Mouse (Mus musculus): ENCODE results near the gene Chn1. TPM values are rescaled to one million over a fixed set of nuclear protein-coding genes. Genes with fewer than 3 reads are reported as not detected.

Gene Chn1
- total and polyA plus RNA-seq, 3 experiments, result 4.2 to 17.0 (median 9.9) TPM

- Histone ChIP-seq H3K9me3 (replicated peaks; ENCODE audit: low read length) (no peaks in the 10 kb centered on the region), H3K4me2 (ENCODE audit: insufficient read depth, low read depth, poor library complexity, severe bottlenecking) (no peak overlapping the region), H3K36me3 (replicated peaks in 1 of 2; ENCODE audit: control insufficient read depth in 1 of 2, insufficient read depth in 1 of 2, low read length in 1 of 2) (no peaks in the 10 kb centered on the region), H3K27ac (ENCODE audit: insufficient read depth, low read depth) (no peak overlapping the region), H3K4me3 (replicated peaks in 1 of 3; ENCODE audit: low read depth in 2 of 3, low read length in 2 of 3, poor library complexity in 1 of 3) (no peak overlapping the region), H3K4me1 (ENCODE audit: control insufficient read depth in 1 of 2, insufficient read depth in 2 of 2) (peaks cover 0 to 43% of the 10 kb centered on the region in 2 experiments; a peak in 2 of 4 replicates), H3K9ac (ENCODE audit: insufficient read depth, low read depth) (no peak overlapping the region), H3K27me3 (replicated peaks) (no peaks in the 10 kb centered on the region), H3K79me2 (replicated peaks; ENCODE audit: control insufficient read depth, extremely low read depth, insufficient read depth, poor library complexity, severe bottlenecking) (no peaks in the 10 kb centered on the region)
- DNase-seq (ENCODE audit: extremely low read depth), result peak; percentile 12
- TF ChIP-seq BHLHE40 (IDR thresholded peaks at IDR 0.05; ENCODE audit: low read depth, low read length) (no peak), KAT2A (IDR thresholded peaks at IDR 0.05; ENCODE audit: insufficient replicate concordance, low read length) (no peak), CHD2 (IDR thresholded peaks at IDR 0.05; ENCODE audit: low read length) (no peak), TCF12 (IDR thresholded peaks at IDR 0.05; ENCODE audit: low read depth, low read length) (no peak), USF1 (IDR thresholded peaks at IDR 0.05; ENCODE audit: low read depth, low read length) (no peak), MAZ (IDR thresholded peaks at IDR 0.05; ENCODE audit: low read depth, low read length) (no peak), MAX (IDR thresholded peaks at IDR 0.05; ENCODE audit: low read length) (no peak), RAD21 (IDR thresholded peaks at IDR 0.05; ENCODE audit: low read depth, low read length) (no peak), GABPA (IDR thresholded peaks at IDR 0.05; ENCODE audit: insufficient replicate concordance, low read depth, low read length) (no peak), TBP (conservative IDR thresholded peaks at IDR 0.05; ENCODE audit: low read depth, low read length) (no peak), IRF4 (IDR thresholded peaks at IDR 0.05; ENCODE audit: low read depth, low read length) (no peak), SIN3A (IDR thresholded peaks at IDR 0.05; ENCODE audit: low read length) (no peak), ZKSCAN1 (IDR thresholded peaks at IDR 0.05; ENCODE audit: borderline replicate concordance, low read depth, low read length) (no peak), JUND (conservative IDR thresholded peaks at IDR 0.05; ENCODE audit: low read depth, low read length) (no peak), ZNF384 (IDR thresholded peaks at IDR 0.05; ENCODE audit: low read depth, low read length) (no peak), E2F4 (IDR thresholded peaks at IDR 0.05; ENCODE audit: insufficient replicate concordance, low read depth, low read length) (no peak), EP300 (IDR thresholded peaks at IDR 0.05; ENCODE audit: low read length) (no peak), ZMIZ1 (IDR thresholded peaks at IDR 0.05; ENCODE audit: low read depth, low read length) (no peak)
- in situ Hi-C loops (cut with MboI; ENCODE audit: low pct_ligation_motif_present, low pct_unique_long_range_greater_than_20kb, low sequenced_read_pairs) (no loop called here), dilution Hi-C loops (cut with MboI; ENCODE audit: extremely low pct_ligation_motif_present, extremely low pct_unique_long_range_greater_than_20kb, low sequenced_read_pairs) (no loop called here)
Measured at GRCm38 (mm10) chr2:73657961-73658360, 117.2 kb downstream of the Chn1 start.

DNA sequence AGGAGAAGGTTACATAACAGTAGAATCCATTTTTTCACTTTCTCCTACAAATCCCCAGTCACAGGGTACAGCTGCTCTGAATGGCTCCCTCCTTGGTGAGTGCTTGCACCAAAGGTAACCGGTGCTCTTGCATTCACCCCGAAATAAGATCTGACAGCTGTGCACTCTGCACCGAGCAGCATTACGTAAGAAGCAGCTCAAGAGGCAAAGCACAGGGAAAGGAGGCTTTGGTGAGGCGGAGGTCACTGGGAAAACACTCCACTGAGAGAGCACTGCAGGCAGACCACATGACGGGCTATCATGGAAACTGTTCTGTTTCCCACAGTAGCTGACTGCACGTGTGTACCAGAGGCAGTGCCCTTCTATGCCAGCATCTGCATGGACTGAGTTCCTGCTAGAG is 118.0 kb downstream of the Chn1 start:
- no peak for DNase-seq (ENCODE audit: extremely low read depth)
- Histone ChIP-seq H3K27me3 (replicated peaks) (no peaks in the 10 kb centered on the region), H3K4me3 (replicated peaks in 1 of 3; ENCODE audit: low read depth in 2 of 3, low read length in 2 of 3, poor library complexity in 1 of 3) (no peak overlapping the region), H3K4me2 (ENCODE audit: insufficient read depth, low read depth, poor library complexity, severe bottlenecking) (no peak overlapping the region), H3K9me3 (replicated peaks; ENCODE audit: low read length) (no peaks in the 10 kb centered on the region), H3K9ac (ENCODE audit: insufficient read depth, low read depth) (no peak overlapping the region), H3K36me3 (replicated peaks in 1 of 2; ENCODE audit: control insufficient read depth in 1 of 2, insufficient read depth in 1 of 2, low read length in 1 of 2) (no peaks in the 10 kb centered on the region), H3K27ac (ENCODE audit: insufficient read depth, low read depth) (no peak overlapping the region), H3K4me1 (ENCODE audit: control insufficient read depth in 1 of 2, insufficient read depth in 2 of 2) (peaks cover 0 to 48% of the 10 kb centered on the region in 2 experiments; a peak in 2 of 4 replicates), H3K79me2 (replicated peaks; ENCODE audit: control insufficient read depth, extremely low read depth, insufficient read depth, poor library complexity, severe bottlenecking) (no peaks in the 10 kb centered on the region)
- in situ Hi-C loops (cut with MboI; ENCODE audit: low pct_ligation_motif_present, low pct_unique_long_range_greater_than_20kb, low sequenced_read_pairs), result no loop called here
- TF ChIP-seq CTCF (conservative IDR thresholded peaks at IDR 0.05 in 1 of 2, IDR thresholded peaks at IDR 0.05 in 1 of 2; ENCODE audit: low read depth in 2 of 2, low read length in 2 of 2), result no peak
- no peak for TF ChIP-seq MXI1 (IDR thresholded peaks at IDR 0.05; ENCODE audit: low read depth, low read length)
- TF ChIP-seq GABPA (IDR thresholded peaks at IDR 0.05; ENCODE audit: insufficient replicate concordance, low read depth, low read length), result no peak
- no peak for TF ChIP-seq SMC3 (IDR thresholded peaks at IDR 0.05; ENCODE audit: low read depth, low read length)
- TF ChIP-seq PAX5 (IDR thresholded peaks at IDR 0.05; ENCODE audit: low read length), result no peak
- TF ChIP-seq CHD2 (IDR thresholded peaks at IDR 0.05; ENCODE audit: low read length), result no peak
- TF ChIP-seq UBTF (IDR thresholded peaks at IDR 0.05; ENCODE audit: low read depth, low read length), result no peak
- no peak for TF ChIP-seq ZKSCAN1 (IDR thresholded peaks at IDR 0.05; ENCODE audit: borderline replicate concordance, low read depth, low read length)
- no peak for TF ChIP-seq TCF12 (IDR thresholded peaks at IDR 0.05; ENCODE audit: low read depth, low read length)
- TF ChIP-seq JUND (conservative IDR thresholded peaks at IDR 0.05; ENCODE audit: low read depth, low read length), result no peak
- TF ChIP-seq NRF1 (IDR thresholded peaks at IDR 0.05; ENCODE audit: low read depth, low read length), result no peak
- no peak for TF ChIP-seq RCOR1 (conservative IDR thresholded peaks at IDR 0.05; ENCODE audit: low read depth, low read length)
- TF ChIP-seq NELFE (IDR thresholded peaks at IDR 0.05; ENCODE audit: low read depth, low read length), result no peak
- TF ChIP-seq MYC (IDR thresholded peaks at IDR 0.05; ENCODE audit: low read depth, low read length), result no peak
- TF ChIP-seq MEF2A (IDR thresholded peaks at IDR 0.05; ENCODE audit: borderline replicate concordance, low read depth, low read length), result no peak
- TF ChIP-seq BHLHE40 (IDR thresholded peaks at IDR 0.05; ENCODE audit: low read depth, low read length), result no peak
- TF ChIP-seq POLR2A (IDR thresholded peaks at IDR 0.05; ENCODE audit: low read depth, low read length), result no peak
- TF ChIP-seq EP300 (IDR thresholded peaks at IDR 0.05; ENCODE audit: low read length), result no peak
- no peak for TF ChIP-seq IRF4 (IDR thresholded peaks at IDR 0.05; ENCODE audit: low read depth, low read length)
- dilution Hi-C loops (cut with MboI; ENCODE audit: extremely low pct_ligation_motif_present, extremely low pct_unique_long_range_greater_than_20kb, low sequenced_read_pairs), result no loop called here
